Mouse (Mus musculus): Measurements from ENCODE around the gene 1190002N15Rik. TPM values are rescaled to one million over a fixed set of nuclear protein-coding genes. Genes with fewer than 3 reads are reported as not detected.

Gene 1190002N15Rik
- polyA plus RNA-seq, 1 experiment from 2014 or later: 6.7 TPM

Other genes starting within 250 kb of the 1190002N15Rik start
- 2.9 and 3.2 TPM in 2 replicates for gene Slc9a9, start 131.8 kb upstream of the 1190002N15Rik start, polyA plus RNA-seq (2016; fragmentation: Nextera tagmentation; extraction: Ambion mirVana)